Mouse (Mus musculus) G1E (cell line): ENCODE measurements at regions not wholly inside any gene's neighbourhood (a gene's known extent, or its start where the extent isn't known, plus 50 kb on each side); places are given as distances from the start of the nearest gene placed in this dataset.

ENCODE experiments used
- CTCF ChIP-seq: IDR thresholded peaks from 2 replicates; pipeline ENCODE4 v1.5.1; 2012; ENCODE audit warnings: low read depth, low read length, inconsistent platforms, mixed read lengths
- GATA1 ChIP-seq: IDR thresholded peaks from 2 replicates; pipeline ENCODE4 v1.6.1; 2012; ENCODE audit warnings: borderline replicate concordance, low read length, inconsistent platforms, mixed read lengths
- TAL1 ChIP-seq: conservative IDR thresholded peaks from 2 replicates; pipeline ENCODE4 v1.6.1; 2012; ENCODE audit warnings: low read depth, low read length, inconsistent platforms, mixed read lengths

DNA sequence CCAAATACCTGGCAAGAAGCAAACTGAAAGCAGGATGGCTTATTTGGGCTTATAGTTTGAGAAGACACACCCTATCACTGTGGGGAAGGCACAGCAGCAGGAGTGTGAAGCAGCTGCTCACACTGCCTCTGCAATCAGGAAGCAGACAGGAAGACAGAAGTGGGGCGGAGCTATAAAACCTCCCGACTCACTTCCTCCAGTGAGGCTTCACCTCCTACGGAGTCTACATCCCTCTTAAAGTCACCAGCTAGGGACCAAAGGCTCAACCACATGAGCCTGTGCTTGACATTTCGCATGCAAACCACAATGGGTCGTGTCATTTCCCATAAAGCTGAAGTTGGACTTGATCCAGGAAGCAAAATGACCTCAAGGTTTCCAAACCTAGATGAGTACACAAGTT is 127.0 kb downstream of the Rsl24d1 start:
- TF ChIP-seq GATA1: no peak
- TF ChIP-seq CTCF: no peak
- TF ChIP-seq TAL1: no peak
